Mouse (Mus musculus) heart, postnatal 36 days (tissue): ENCODE measurements at regions not wholly inside any gene's neighbourhood (a gene's known extent, or its start where the extent isn't known, plus 50 kb on each side); places are given as distances from the start of the nearest gene placed in this dataset.
"Not testable (repeated sequence)": the region's sequence is repeated elsewhere in the genome, so short reads cannot be mapped to it uniquely, and the experiment has no call there.

Experiments used
- DNase-seq, 2 experiments: peaks; one replicate each; pipeline ENCODE4 v3.0.0; 2021 to 2022
- intact Hi-C: fragments of 180-260 bp; cut with DNase I; formaldehyde crosslinking; loops from one replicate; pipeline ENCODE4 v1.15.1; 2025

DNA sequence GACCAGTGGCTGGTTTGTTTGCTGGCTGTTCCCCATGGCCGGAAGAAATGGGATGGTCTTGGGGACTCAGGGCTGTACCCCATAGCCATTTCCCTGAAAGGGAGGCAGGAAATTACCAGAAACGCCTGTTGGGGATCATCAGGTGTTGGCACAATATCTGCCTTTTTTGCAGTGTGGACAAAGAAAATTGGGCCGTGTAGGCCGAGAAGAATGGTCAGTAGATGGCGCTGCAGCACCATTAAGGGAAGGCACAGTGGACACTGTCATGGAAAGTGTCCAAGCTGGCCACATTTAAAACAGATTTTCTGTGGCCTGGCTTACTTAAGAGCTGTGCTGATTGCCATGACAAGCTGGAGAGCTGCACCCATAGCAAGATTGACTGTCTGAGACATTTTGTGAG lies 358.1 kb downstream of the Slxl1 start:
- intact Hi-C loops = not testable (repeated sequence)
- DNase-seq = peak in 1 of 2 experiments; percentile 5
